Mouse (Mus musculus) lung, postnatal 0 days (tissue): Measurements from ENCODE around the gene Ap3b1.

Experiments
- CTCF ChIP-seq: IDR thresholded peaks from 2 replicates; pipeline ENCODE4 v1.5.1; 2016; ENCODE audit warnings: antibody characterized with exemption, mild to moderate bottlenecking
- EP300 ChIP-seq: IDR thresholded peaks from 2 replicates; pipeline ENCODE4 v1.6.1; 2016; ENCODE audit warnings: antibody characterized with exemption, mild to moderate bottlenecking, control low read depth

DNA sequence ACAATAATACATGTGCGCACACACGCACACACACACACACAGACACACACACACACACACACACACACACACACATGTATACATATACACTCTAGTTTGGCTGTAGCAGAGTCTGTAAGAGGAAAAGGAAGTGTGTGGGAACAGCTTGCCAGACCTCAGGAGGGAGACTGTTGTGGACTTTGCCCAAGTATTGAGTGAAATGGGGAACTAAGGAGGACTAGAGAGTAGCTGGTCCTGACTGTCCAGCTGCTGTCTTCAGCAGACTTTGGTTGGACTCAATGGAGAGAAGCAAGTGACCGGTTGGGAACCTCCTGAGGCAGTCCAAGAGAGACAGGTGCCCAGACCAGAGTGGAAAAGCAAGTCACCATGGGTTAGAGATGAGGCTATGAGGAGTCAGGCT is 117.4 kb downstream of the Ap3b1 start:
- TF ChIP-seq EP300 (no peak), CTCF (no peak)
